Mouse (Mus musculus) lung, adult 2 months (tissue): ENCODE data around the gene Alcam.

Experiments used
- CTCF ChIP-seq: fragments of 200-500 bp; IDR thresholded peaks from 2 replicates; pipeline ENCODE4 v1.5.1; 2011; ENCODE audit warnings: mild to moderate bottlenecking, low read length, control low read depth; ENCODE audit not compliant: insufficient read depth
- POLR2A ChIP-seq: fragments of 200-500 bp; IDR thresholded peaks from 2 replicates; pipeline ENCODE4 v1.6.1; 2011; ENCODE audit warnings: low read depth, mild to moderate bottlenecking, control low read depth, low read length, borderline replicate concordance; ENCODE audit errors: extremely low read depth

DNA sequence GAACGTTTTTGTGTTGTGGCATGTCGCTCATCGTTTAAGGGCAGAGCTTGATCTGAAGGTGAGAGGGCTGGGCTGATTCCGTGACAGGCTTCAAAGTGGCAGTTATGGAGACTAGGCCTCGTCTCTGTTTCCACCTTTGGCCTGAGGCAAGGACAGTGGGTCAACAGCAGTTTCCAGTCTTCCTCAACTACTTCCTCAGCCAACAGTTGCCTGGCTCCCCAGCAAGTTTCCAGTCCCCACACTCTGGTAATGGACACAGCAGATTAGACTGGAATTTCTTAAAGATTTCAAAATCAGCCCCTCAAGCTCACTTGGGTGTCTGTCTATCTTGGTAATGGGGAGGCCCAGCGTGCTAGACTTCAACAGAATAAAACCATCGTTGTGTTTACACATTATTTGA lies 224.4 kb downstream of the Alcam start:
- no peak for TF ChIP-seq POLR2A
- TF ChIP-seq CTCF = no peak
